Mouse (Mus musculus) intestine, embryonic 15.5 days (tissue): Measurements from ENCODE around the gene Zfy1. TPM values are rescaled to one million over a fixed set of nuclear protein-coding genes. Genes with fewer than 3 reads are reported as not detected.
A peak's percentile ranks its signal among the peaks of the same experiment; 100 is the strongest.
"Not testable (repeated sequence)": the region's sequence is repeated elsewhere in the genome, so short reads cannot be mapped to it uniquely, and the experiment has no call there.

Source experiments
- ATAC-seq: fragments of 200-750 bp; cut with Nextera tagmentation; 2 replicates; pipeline ENCODE4 v1.8.0; 2017; ENCODE audit warnings: moderate TSS enrichment, moderate library complexity
- H3K27ac ChIP-seq: fragments of 300-500 bp; sonication (generic); 2 replicates; pipeline ENCODE4 v1.5.1; 2015; ENCODE audit warnings: mild to moderate bottlenecking, inconsistent platforms
- H3K27me3 ChIP-seq: fragments of 300-500 bp; sonication (generic); replicated peaks from 2 replicates; pipeline ENCODE4 v1.6.1; 2015; ENCODE audit warnings: inconsistent platforms
- H3K36me3 ChIP-seq: fragments of 300-500 bp; sonication (generic); 2 replicates; pipeline ENCODE4 v1.6.1; 2015; ENCODE audit warnings: inconsistent platforms
- H3K4me1 ChIP-seq: fragments of 300-500 bp; sonication (generic); replicated peaks from 2 replicates; pipeline ENCODE4 v1.6.1; 2015; ENCODE audit warnings: inconsistent platforms
- H3K4me2 ChIP-seq: fragments of 300-500 bp; sonication (generic); replicated peaks from 2 replicates; pipeline ENCODE4 v1.6.1; 2015; ENCODE audit warnings: mild to moderate bottlenecking, inconsistent platforms
- H3K4me3 ChIP-seq: fragments of 300-500 bp; sonication (generic); replicated peaks from 2 replicates; pipeline ENCODE4 v1.5.1; 2015; ENCODE audit warnings: inconsistent platforms
- H3K9ac ChIP-seq: fragments of 300-500 bp; sonication (generic); 2 replicates; pipeline ENCODE4 v1.6.1; 2015; ENCODE audit warnings: inconsistent platforms
- H3K9me3 ChIP-seq: fragments of 300-500 bp; sonication (generic); 2 replicates; pipeline ENCODE4 v1.6.1; 2016; ENCODE audit warnings: inconsistent platforms
- WGBS: fragments of 180-500 bp; shearing (Covaris S2); methylation state at CpG from one replicate; pipeline ENCODE4 v1.1.7; 2015; 5-methylcytosine and 5-hydroxymethylcytosine counted together
- polyA plus RNA-seq: library from polyadenylated mRNA; unstranded; fragments of >200 nt; fragmentation: Nextera tagmentation; extraction: Ambion mirVana; gene quantifications from 2 replicates; pipeline ENCODE4 v1.2.1, GENCODE M21; 2015

Zfy1 gene
- not detected in 2 replicates for polyA plus RNA-seq

DNA sequence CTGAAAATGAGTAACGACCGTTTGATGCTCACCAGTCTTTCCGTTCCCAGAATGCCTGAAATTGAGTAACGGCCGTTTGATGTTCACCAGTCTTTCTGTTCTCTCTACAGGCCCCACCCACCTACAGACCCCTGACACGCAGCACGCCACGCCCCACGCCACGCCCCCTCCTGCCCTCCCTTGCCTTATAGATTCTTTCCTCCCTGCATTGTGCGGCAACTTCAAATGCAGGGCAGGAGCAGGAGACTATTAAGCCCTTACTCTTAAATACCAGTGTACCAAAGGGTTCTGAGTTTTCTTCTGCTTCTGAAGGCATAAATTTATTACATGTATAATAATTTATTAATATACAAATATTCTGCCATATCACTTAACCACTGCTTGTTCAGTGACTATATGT lies at the start of gene Zfy1:
Gene Zfy1 (minus strand): TSS at position 101 of the 400 bp plus-strand sequence.
- not testable (repeated sequence) for H3K4me3 ChIP-seq, H3K27ac ChIP-seq, H3K27me3 ChIP-seq, ATAC-seq, H3K4me2 ChIP-seq, H3K4me1 ChIP-seq, H3K36me3 ChIP-seq, H3K9ac ChIP-seq, H3K9me3 ChIP-seq
- WGBS, result no CpG with 5 or more reads among the region's 11 CpGs

DNA sequence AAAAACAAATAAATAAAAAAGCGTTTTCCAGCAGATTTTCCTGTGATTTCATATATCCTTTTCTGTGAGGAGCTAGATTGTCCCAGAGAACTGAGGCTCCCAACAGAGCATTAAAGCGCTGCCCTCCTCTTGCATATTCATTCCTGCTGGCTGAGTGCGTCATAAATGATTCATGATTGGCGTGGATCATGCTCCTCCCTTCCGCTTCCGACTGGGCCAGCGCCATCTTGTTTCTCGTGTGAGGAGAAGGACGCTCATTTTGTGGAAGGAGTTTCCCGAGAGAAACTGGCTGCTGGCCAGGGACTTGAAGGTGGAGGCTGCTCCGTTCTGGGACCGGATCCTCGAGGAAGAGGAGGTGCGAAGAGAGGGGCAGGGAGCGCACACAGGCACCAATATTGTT lies 21.2 kb upstream of the Zfy1 start, which contains the start of gene Uba1y:
Gene Uba1y (plus strand): TSS at position 254 of the 400 bp plus-strand sequence.
- 90% methylated on average over 8 of the region's 15 CpGs for WGBS
- no peaks in the 10 kb centered on the region for H3K27me3 ChIP-seq
- H3K9ac ChIP-seq, result no peak within 1 kb of the TSS
- no peak within 1 kb of the TSS for H3K4me2 ChIP-seq
- no peaks in the 10 kb centered on the region for H3K4me1 ChIP-seq
- no peaks in the 10 kb centered on the region for H3K36me3 ChIP-seq
- H3K9me3 ChIP-seq, result no peaks in the 10 kb centered on the region
- no peak within 1 kb of the TSS for H3K27ac ChIP-seq
- no peak within 1 kb of the TSS for H3K4me3 ChIP-seq
- no peak for ATAC-seq

DNA sequence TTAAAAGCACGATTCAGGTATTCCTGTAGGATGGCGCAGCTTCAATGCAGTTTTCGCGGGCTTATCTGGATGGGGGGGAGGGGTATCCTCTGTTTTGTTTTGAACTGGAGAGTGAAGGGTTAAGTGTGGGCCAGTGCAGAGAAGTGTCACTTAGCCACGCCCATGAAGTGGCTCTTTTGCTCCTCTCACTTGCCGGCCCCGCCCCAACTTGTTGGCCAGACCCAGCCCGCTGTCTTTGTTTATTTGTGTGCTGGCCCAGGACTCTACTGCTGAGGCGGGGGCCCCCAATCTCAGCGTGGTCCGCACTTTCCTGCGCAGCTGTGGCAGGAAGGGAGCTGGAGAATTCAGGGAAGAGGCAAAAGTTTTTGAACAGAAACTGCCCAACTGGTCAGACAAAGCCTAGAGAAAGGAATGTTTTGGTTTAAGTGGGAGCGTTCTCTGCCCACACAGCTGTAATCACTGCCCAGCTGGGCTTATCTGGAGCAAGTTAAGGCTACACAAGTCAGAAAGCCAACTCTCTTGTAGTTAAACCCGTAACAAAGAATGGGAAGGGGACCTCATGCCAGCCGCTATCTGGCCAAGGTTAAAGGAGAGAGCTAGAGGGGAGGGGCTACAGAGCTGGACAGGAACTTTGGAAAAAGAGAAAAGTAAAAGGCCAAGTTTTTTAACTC lies 11.9 kb upstream of the Zfy1 start:
- WGBS, result 0% methylated on average over 10 of the region's 15 CpGs
- Histone ChIP-seq H3K27ac (no peak overlapping the region), H3K9ac (no peak overlapping the region), H3K4me1 (no peaks in the 10 kb centered on the region), H3K36me3 (no peaks in the 10 kb centered on the region), H3K27me3 (no peaks in the 10 kb centered on the region), H3K4me3 (peak overlapping the region; percentile 12; the same call in 1 of the 2 replicates), H3K4me2 (peak overlapping the region; percentile 39), H3K9me3 (no peaks in the 10 kb centered on the region)
- ATAC-seq, result peak; percentile 85

Other genes with a start within 250 kb of the Zfy1 start
- gene Uba1y, start 21.2 kb upstream of the Zfy1 start, polyA plus RNA-seq, result not detected in 2 replicates
- 8.0 and 9.8 TPM in 2 replicates for gene Kdm5d, start 100.4 kb upstream of the Zfy1 start, polyA plus RNA-seq
- 29.0 and 38.8 TPM in 2 replicates for gene Eif2s3y, start 213.1 kb upstream of the Zfy1 start, polyA plus RNA-seq